Mouse (Mus musculus) ES-E14 (cell line): ENCODE results near the gene Tescl. TPM values are rescaled to one million over a fixed set of nuclear protein-coding genes. Genes with fewer than 3 reads are reported as not detected.

Experiments
- DNase-seq: peaks from one replicate; pipeline ENCODE4 v3.0.0-alpha.2; 2013; ENCODE audit warnings: low read depth, low spot score
- H3K27ac ChIP-seq: 2 replicates; pipeline ENCODE4 v1.5.1; 2012; ENCODE audit warnings: low read depth, mild to moderate bottlenecking, low read length, moderate library complexity, mixed read lengths; ENCODE audit not compliant: poor library complexity, insufficient read depth, severe bottlenecking
- H3K36me3 ChIP-seq: 2 replicates; pipeline ENCODE4 v1.6.1; 2012; ENCODE audit warnings: mild to moderate bottlenecking, low read length, moderate library complexity, mixed read lengths; ENCODE audit not compliant: control insufficient read depth, poor library complexity, insufficient read depth, severe bottlenecking
- H3K4me1 ChIP-seq, 2 experiments: fragments of 150-350 bp in 1 of 2; sonication (generic) in 1 of 2; 2 replicates each; pipeline ENCODE4 v1.6.1; 2012; ENCODE audit warnings: low read length in 2 of 2, mild to moderate bottlenecking in 1 of 2, mixed read lengths in 1 of 2; ENCODE audit not compliant: control insufficient read depth in 2 of 2, insufficient read depth in 2 of 2, poor library complexity in 1 of 2
- H3K4me3 ChIP-seq, 2 experiments: fragments of 150-350 bp in 1 of 2; sonication (generic) in 1 of 2; 2 replicates each; pipeline ENCODE4 v1.5.1; 2012; ENCODE audit warnings: low read length in 2 of 2, low read depth in 1 of 2, mild to moderate bottlenecking in 1 of 2, mixed read lengths in 1 of 2; ENCODE audit not compliant: insufficient read depth in 1 of 2, poor library complexity in 1 of 2, severe bottlenecking in 1 of 2
- H3K9ac ChIP-seq: 2 replicates; pipeline ENCODE4 v1.6.1; 2012; ENCODE audit warnings: low read depth, mild to moderate bottlenecking, low read length, mixed read lengths; ENCODE audit not compliant: poor library complexity, insufficient read depth, severe bottlenecking
- H3K9me3 ChIP-seq: fragments of 150-350 bp; sonication (generic); 2 replicates; pipeline ENCODE4 v1.6.1; 2012; ENCODE audit warnings: low read depth, mild to moderate bottlenecking, low read length; ENCODE audit not compliant: control insufficient read depth, insufficient read depth
- CHD2 ChIP-seq: IDR thresholded peaks from 2 replicates; pipeline ENCODE4 v1.6.1; 2014; ENCODE audit warnings: mild to moderate bottlenecking, low read depth, low read length, inconsistent platforms
- HCFC1 ChIP-seq: IDR thresholded peaks from 2 replicates; pipeline ENCODE4 v1.6.1; 2012; ENCODE audit warnings: low read length, inconsistent platforms, borderline replicate concordance; ENCODE audit not compliant: insufficient read depth
- MAFK ChIP-seq: IDR thresholded peaks from 2 replicates; pipeline ENCODE4 v1.6.1; 2014; ENCODE audit warnings: mild to moderate bottlenecking, low read depth, low read length, inconsistent platforms; ENCODE audit not compliant: insufficient read depth
- ZC3H11A ChIP-seq: IDR thresholded peaks from 2 replicates; pipeline ENCODE4 v1.6.1; 2012; ENCODE audit warnings: low read depth, mild to moderate bottlenecking, inconsistent platforms, low read length, borderline replicate concordance
- ZNF384 ChIP-seq: IDR thresholded peaks from 2 replicates; pipeline ENCODE4 v1.6.1; 2012; ENCODE audit warnings: low read depth, low read length, inconsistent platforms
- in situ Hi-C, 2 experiments: fragments of 600-800 bp; cut with MboI; formaldehyde crosslinking; loops; one replicate each; pipeline ENCODE4 v1.15.1; 2025; ENCODE audit warnings: low sequenced_read_pairs in 2 of 2, inconsistent platforms in 1 of 2; ENCODE audit not compliant: unreplicated experiment in 2 of 2
- total RNA-seq: library from RNA; depleted of rRNA; stranded (reverse); fragments of 300-350 nt; gene quantifications from 2 replicates; pipeline ENCODE4 v1.2.3, GENCODE M21; 2012

The Tescl gene
- total RNA-seq, 1 experiment = 2.4 TPM

DNA sequence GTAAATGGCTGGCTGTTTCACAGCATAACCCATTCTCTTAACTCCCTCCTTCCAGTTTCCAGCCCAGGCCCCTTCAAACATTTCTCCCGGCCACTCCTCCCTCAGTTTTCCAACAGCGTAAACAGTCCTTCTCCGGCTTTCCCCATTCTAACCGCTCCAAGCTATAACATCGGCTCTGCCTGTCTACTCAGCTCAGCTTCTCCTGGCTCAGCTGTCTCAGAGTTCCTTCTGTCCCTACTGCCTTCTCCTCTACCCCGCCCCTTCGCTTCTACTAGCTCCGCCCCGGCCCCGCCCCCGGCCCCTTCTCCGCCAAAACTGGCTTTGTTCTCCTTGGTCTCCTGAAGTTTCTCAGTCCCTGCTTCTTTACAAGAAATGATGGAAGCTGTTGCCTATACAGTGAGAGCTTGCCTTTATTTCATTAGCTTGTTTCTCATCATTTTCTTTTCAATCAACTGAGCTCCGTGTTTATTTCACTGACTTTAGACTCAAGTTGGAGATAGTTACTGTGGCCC lies 32.9 kb downstream of the Tescl start, which contains the start of gene Zfp61:
Zfp61 (minus strand) TSS at position 462 of the 512 bp plus-strand sequence.
- no peak for TF ChIP-seq HCFC1
- no peak for TF ChIP-seq CHD2
- TF ChIP-seq ZNF384 = no peak
- no peak for TF ChIP-seq MAFK
- no peak for TF ChIP-seq ZC3H11A
- no peak within 1 kb of the TSS for H3K9ac ChIP-seq
- H3K36me3 ChIP-seq = peaks cover 10% of the 10 kb centered on the region; the same call in 1 of the 2 replicates
- H3K4me3 ChIP-seq = 0 out of 4 replicates have a peak within 1 kb of the TSS, but pooled peaks of 1 of the 2 experiments have one; percentile 88
- in situ Hi-C loops = no loop called here
- DNase-seq = no peak
- H3K9me3 ChIP-seq = no peaks in the 10 kb centered on the region
- peaks cover 2% of the 10 kb centered on the region in 2 experiments; a peak in 1 of 4 replicates for H3K4me1 ChIP-seq
- H3K27ac ChIP-seq = no peak within 1 kb of the TSS

DNA sequence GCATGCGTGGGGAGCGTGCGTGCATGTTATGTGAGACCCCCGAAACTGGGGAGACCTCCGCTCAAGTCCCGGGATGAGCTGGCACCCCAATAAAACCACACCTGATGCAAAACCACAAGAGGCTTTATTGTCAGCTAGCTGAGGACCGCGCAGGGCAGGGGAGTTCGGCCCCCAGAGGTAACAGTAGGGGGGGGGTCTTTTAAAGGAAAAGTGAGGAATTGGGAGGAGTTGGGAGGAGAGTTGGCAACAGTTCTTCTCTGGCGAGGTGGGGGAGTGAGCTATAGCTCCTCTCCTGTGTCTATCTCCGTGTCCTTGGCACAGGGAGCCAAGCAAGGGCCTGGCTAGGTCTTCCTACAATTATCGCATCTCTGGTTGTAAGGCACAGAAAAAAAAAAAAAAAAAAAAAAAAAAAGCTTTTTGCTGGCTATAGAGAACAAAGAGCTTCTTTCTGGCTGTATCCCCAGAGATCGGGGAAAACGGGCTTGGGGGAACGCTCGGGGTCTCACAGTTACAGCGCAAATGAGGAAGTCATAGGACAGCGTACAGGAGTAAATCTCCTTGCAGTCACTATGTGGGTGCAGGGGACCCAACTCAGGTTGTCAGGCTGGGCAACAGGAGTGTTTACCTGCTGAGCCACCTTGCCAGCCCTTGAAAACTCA lies 33.8 kb downstream of the Tescl start:
- Histone ChIP-seq H3K4me1 (peaks cover 2% of the 10 kb centered on the region in 2 experiments; a peak in 1 of 4 replicates), H3K27ac (no peak overlapping the region), H3K36me3 (peaks cover 17% of the 10 kb centered on the region; the same call in 1 of the 2 replicates), H3K9me3 (no peaks in the 10 kb centered on the region), H3K9ac (no peak overlapping the region; the same call in 1 of the 2 replicates), H3K4me3 (peak overlapping the region; percentile 43 to 88; a peak in 3 of 4 replicates)
- DNase-seq = no peak
- TF ChIP-seq MAFK (no peak), ZC3H11A (no peak), HCFC1 (no peak), CHD2 (no peak), ZNF384 (no peak)
- in situ Hi-C loops = no loop called here

DNA sequence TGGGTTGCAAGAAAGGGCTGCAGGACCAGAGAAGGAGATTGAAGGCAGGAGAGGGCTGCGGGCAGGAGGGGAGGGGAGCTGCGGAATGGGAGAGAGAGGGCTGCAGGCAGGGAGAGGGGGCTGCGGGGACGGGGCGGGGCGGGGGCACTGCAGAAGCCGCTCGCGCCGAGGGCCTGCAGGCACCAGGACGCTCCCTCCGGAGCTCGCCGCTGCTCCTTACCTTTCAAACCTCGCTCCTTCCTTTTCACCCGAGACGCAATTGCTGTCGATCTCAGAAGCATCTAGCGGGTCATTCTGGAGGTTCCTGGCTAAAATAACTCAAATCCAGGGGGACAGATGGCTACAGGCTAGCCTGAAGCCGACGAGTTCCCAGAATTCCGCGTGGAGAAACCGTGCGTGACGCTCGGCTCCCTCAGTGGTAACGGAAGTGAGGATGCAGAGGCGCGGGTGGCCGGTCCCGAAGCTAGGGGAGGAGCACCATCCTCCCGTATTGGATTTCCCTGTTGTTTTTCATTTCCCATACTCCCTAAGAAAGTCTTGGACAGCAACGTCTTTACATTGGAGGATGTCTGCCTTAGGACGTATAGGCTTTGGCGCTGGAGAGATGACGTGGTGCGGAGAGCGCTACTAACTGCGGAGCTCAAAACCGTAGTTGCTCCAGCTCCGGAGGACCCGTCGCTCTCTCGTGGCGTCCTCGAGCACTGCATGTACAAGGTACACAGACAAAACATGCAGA lies 34.6 kb downstream of the Tescl start:
- no peaks in the 10 kb centered on the region for H3K9me3 ChIP-seq
- TF ChIP-seq HCFC1 (peak; percentile 61; the same call in 1 of the 2 replicates), ZC3H11A (0 out of 2 replicates have a peak, but pooled peaks have one; percentile 47), MAFK (no peak), ZNF384 (no peak)

DNA sequence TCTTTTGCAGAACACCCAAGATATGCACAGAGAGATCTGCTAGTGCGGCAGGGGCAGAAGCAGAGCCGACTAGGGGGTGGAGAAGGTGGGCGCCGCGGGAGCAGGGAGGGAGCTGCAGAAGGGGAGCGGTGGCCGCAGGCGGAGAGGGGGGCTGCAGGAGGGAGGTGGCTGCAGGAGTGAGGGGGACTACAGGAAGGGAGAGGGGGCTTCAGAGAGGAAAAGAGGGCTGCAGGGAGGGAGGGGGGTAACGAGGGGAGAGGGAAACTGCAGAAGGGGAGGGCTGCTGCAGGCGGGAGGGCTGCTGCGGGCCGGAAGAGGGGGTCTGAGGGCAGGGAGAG lies 35.1 kb downstream of the Tescl start:
- Histone ChIP-seq H3K27ac (no peak overlapping the region), H3K36me3 (peaks cover 21% of the 10 kb centered on the region; the same call in 1 of the 2 replicates), H3K9me3 (no peaks in the 10 kb centered on the region), H3K4me3 (peak overlapping the region; percentile 85 to 88), H3K9ac (peak overlapping the region; percentile 79; the same call in 1 of the 2 replicates), H3K4me1 (peaks cover 2% of the 10 kb centered on the region in 2 experiments; a peak in 1 of 4 replicates)
- TF ChIP-seq ZNF384 = no peak
- no peak for TF ChIP-seq ZC3H11A
- no peak for TF ChIP-seq MAFK
- in situ Hi-C loops = no loop called here
- DNase-seq = no peak

More for the DNA sequence above, 34.6 kb downstream of the Tescl start:
- peak overlapping the region; percentile 79 for H3K9ac ChIP-seq
- H3K36me3 ChIP-seq = peaks cover 19% of the 10 kb centered on the region; the same call in 1 of the 2 replicates
- peak overlapping the region; percentile 85 to 88 for H3K4me3 ChIP-seq
- in situ Hi-C loops = no loop called here
- DNase-seq = peak; percentile 75
- H3K4me1 ChIP-seq = peaks cover 2% of the 10 kb centered on the region in 2 experiments; a peak in 1 of 4 replicates
- H3K27ac ChIP-seq = peak overlapping the region; percentile 17; the same call in 1 of the 2 replicates
